Mouse (Mus musculus) forebrain, embryonic 10.5 days (tissue): ENCODE measurements around the gene Lilra5. TPM values are rescaled to one million over a fixed set of nuclear protein-coding genes. Genes with fewer than 3 reads are reported as not detected.

ENCODE experiments used
- DNase-seq: peaks from one replicate; pipeline ENCODE4 v3.0.0-alpha.2; 2017; ENCODE audit warnings: low spot score; ENCODE audit errors: extremely low spot score
- H3K27ac ChIP-seq: fragments of 300-500 bp; sonication (generic); 2 replicates; pipeline ENCODE4 v1.5.1; 2016; ENCODE audit warnings: mild to moderate bottlenecking
- H3K27me3 ChIP-seq: fragments of 300-500 bp; sonication (generic); 2 replicates; pipeline ENCODE4 v1.6.1; 2016; ENCODE audit warnings: mild to moderate bottlenecking; ENCODE audit not compliant: poor library complexity, severe bottlenecking
- H3K36me3 ChIP-seq: fragments of 300-500 bp; sonication (generic); replicated peaks from 2 replicates; pipeline ENCODE4 v1.6.1; 2016; ENCODE audit warnings: mild to moderate bottlenecking, moderate library complexity
- H3K4me1 ChIP-seq: fragments of 300-500 bp; sonication (generic); 2 replicates; pipeline ENCODE4 v1.6.1; 2016
- H3K4me3 ChIP-seq: fragments of 300-500 bp; sonication (generic); 2 replicates; pipeline ENCODE4 v1.5.1; 2016; ENCODE audit warnings: mild to moderate bottlenecking, moderate library complexity
- H3K9me3 ChIP-seq: fragments of 300-500 bp; sonication (generic); 2 replicates; pipeline ENCODE4 v1.6.1; 2016; ENCODE audit warnings: mild to moderate bottlenecking, moderate library complexity
- WGBS: fragments of 180-500 bp; shearing (Covaris S2); methylation state at CpG from one replicate; pipeline ENCODE4 v1.1.7; 2016; 5-methylcytosine and 5-hydroxymethylcytosine counted together
- polyA plus RNA-seq: library from polyadenylated mRNA; unstranded; fragments of >200 nt; fragmentation: Nextera tagmentation; extraction: Ambion mirVana; gene quantifications from 2 replicates; pipeline ENCODE4 v1.2.1, GENCODE M21; 2016

Gene Lilra5
- polyA plus RNA-seq, 1 experiment from 2014 or later: not detected

DNA sequence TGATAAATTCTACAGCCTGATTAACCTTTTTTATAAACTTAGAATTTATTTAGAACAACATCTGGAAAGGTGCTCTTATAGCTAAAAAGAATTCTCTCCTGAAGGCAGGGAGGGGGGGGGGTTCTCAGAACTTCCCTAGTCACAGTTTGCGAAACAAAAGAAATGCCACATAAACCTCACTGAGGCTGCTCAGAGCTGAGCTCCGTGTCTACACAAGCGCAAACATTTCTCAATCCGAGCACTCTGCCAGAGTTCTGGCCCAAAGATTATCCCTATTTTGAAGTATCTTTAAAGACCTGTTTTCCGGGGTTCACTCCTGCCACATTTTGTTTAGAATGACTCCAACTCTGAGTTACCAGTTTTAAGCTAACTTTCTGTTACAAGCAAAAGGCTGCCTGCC lies 55.1 kb downstream of the Lilra5 start:
- no peak overlapping the region for H3K27ac ChIP-seq
- no peak for DNase-seq
- WGBS: 68% methylated on average over 5 of the region's 5 CpGs
- H3K36me3 ChIP-seq: no peaks in the 10 kb centered on the region
- no peaks in the 10 kb centered on the region; the same call in 1 of the 2 replicates for H3K9me3 ChIP-seq
- H3K27me3 ChIP-seq: no peaks in the 10 kb centered on the region
- no peaks in the 10 kb centered on the region for H3K4me1 ChIP-seq
- H3K4me3 ChIP-seq: no peak overlapping the region

Other genes starting within 250 kb of the Lilra5 start
- gene Lair1, start 174.6 kb upstream of the Lilra5 start, polyA plus RNA-seq: 0.26 and 0.51 TPM in 2 replicates
- gene Ttyh1, start 118.3 kb upstream of the Lilra5 start, polyA plus RNA-seq: 32.6 and 33.0 TPM in 2 replicates
- gene Leng8, start 100.7 kb upstream of the Lilra5 start, polyA plus RNA-seq: 60.6 and 61.5 TPM in 2 replicates
- gene Leng9, start 87.4 kb upstream of the Lilra5 start, polyA plus RNA-seq: 1.7 and 1.8 TPM in 2 replicates
- gene Cdc42ep5, start 72.9 kb upstream of the Lilra5 start, polyA plus RNA-seq: 18.3 and 22.1 TPM in 2 replicates
- not detected in 2 replicates for gene Ncr1, start 100.0 kb downstream of the Lilra5 start, polyA plus RNA-seq
- gene Gp6, start 160.0 kb downstream of the Lilra5 start, polyA plus RNA-seq: 0.51 and 0.65 TPM in 2 replicates
- 34.6 and 36.3 TPM in 2 replicates for gene Rdh13, start 207.9 kb downstream of the Lilra5 start, polyA plus RNA-seq
- 1.3 and 2.4 TPM in 2 replicates for gene Eps8l1, start 222.9 kb downstream of the Lilra5 start, polyA plus RNA-seq